Mouse (Mus musculus) kidney, embryonic 15.5 days (tissue): ENCODE measurements around the gene Ildr1. TPM values are rescaled to one million over a fixed set of nuclear protein-coding genes. Genes with fewer than 3 reads are reported as not detected.

Source experiments
- polyA plus RNA-seq: library from polyadenylated mRNA; unstranded; fragments of >200 nt; fragmentation: Nextera tagmentation; extraction: Ambion mirVana; gene quantifications from 2 replicates; pipeline ENCODE4 v1.2.1, GENCODE M21; 2015

Gene Ildr1
- polyA plus RNA-seq, 1 experiment from 2014 or later, result 4.8 TPM

Other genes with a start within 250 kb of the Ildr1 start
- gene Stfa3, start 238.6 kb upstream of the Ildr1 start, polyA plus RNA-seq, result 2.4 and 3.7 TPM in 2 replicates
- 0.58 and 0.64 TPM in 2 replicates for gene Casr, start 131.8 kb upstream of the Ildr1 start, polyA plus RNA-seq
- gene Cd86, start 27.9 kb upstream of the Ildr1 start, polyA plus RNA-seq, result 1.3 and 1.4 TPM in 2 replicates
- gene Slc15a2, start 91.0 kb downstream of the Ildr1 start, polyA plus RNA-seq, result 18.0 and 18.9 TPM in 2 replicates
- gene Iqcb1, start 134.4 kb downstream of the Ildr1 start, polyA plus RNA-seq, result 33.3 and 40.9 TPM in 2 replicates
- gene Eaf2, start 181.0 kb downstream of the Ildr1 start, polyA plus RNA-seq, result 8.5 and 8.6 TPM in 2 replicates
- gene Golgb1, start 181.2 kb downstream of the Ildr1 start, polyA plus RNA-seq, result 104 and 111 TPM in 2 replicates
- 5.5 and 6.1 TPM in 2 replicates for gene Hcls1, start 241.0 kb downstream of the Ildr1 start, polyA plus RNA-seq